Mouse (Mus musculus): ENCODE results near the gene Thap11. TPM values are rescaled to one million over a fixed set of nuclear protein-coding genes. Genes with fewer than 3 reads are reported as not detected.

Gene Thap11
- polyA plus RNA-seq, 1 experiment from 2014 or later: 51.7 TPM

- Histone ChIP-seq H3K4me3 (ENCODE audit: low read depth, low read length) (no peak overlapping the region), H3K4me2 (ENCODE audit: low read length) (no peak overlapping the region), H3K36me3 (ENCODE audit: control insufficient read depth, insufficient read depth, low read length) (peaks cover 13% of the 10 kb centered on the region), H3K27ac (ENCODE audit: low read depth, low read length) (no peak overlapping the region), H3K4me1 (ENCODE audit: control insufficient read depth, insufficient read depth, low read length) (no peaks in the 10 kb centered on the region), H3K9ac (ENCODE audit: low read length) (no peak overlapping the region), H3K27me3 (replicated peaks; ENCODE audit: control insufficient read depth, insufficient read depth, low read length) (no peaks in the 10 kb centered on the region), H3K9me3 (replicated peaks; ENCODE audit: control insufficient read depth, low read length) (no peaks in the 10 kb centered on the region)
- no peak for ATAC-seq
- DNase-seq (ENCODE audit: low spot score): no peak
- WGBS: 95% methylated on average over 5 of the region's 5 CpGs
Measured at GRCm38 (mm10) chr8:105839209-105839608, 15.7 kb upstream of the Thap11 start.

GRCm38 (mm10) chr8:105846678-105847077 is 8.3 kb upstream of the Thap11 start:
- no peaks in the 10 kb centered on the region for H3K9me3 ChIP-seq (replicated peaks; ENCODE audit: control insufficient read depth, low read length)
- DNase-seq (ENCODE audit: low spot score): no peak
- H3K9ac ChIP-seq (ENCODE audit: low read length): no peak overlapping the region
- ATAC-seq: no peak
- H3K4me3 ChIP-seq (ENCODE audit: low read depth, low read length): no peak overlapping the region
- H3K27me3 ChIP-seq (replicated peaks; ENCODE audit: control insufficient read depth, insufficient read depth, low read length): no peaks in the 10 kb centered on the region
- no peak overlapping the region for H3K4me2 ChIP-seq (ENCODE audit: low read length)
- H3K27ac ChIP-seq (ENCODE audit: low read depth, low read length): no peak overlapping the region
- H3K36me3 ChIP-seq (ENCODE audit: control insufficient read depth, insufficient read depth, low read length): peaks cover 67% of the 10 kb centered on the region
- peaks cover 6% of the 10 kb centered on the region for H3K4me1 ChIP-seq (ENCODE audit: control insufficient read depth, insufficient read depth, low read length)
- 92% methylated on average over 11 of the region's 11 CpGs for WGBS

- H3K4me3 ChIP-seq (ENCODE audit: low read depth, low read length): no peak overlapping the region
- no peak overlapping the region for H3K9ac ChIP-seq (ENCODE audit: low read length)
- DNase-seq (ENCODE audit: low spot score): no peak
- ATAC-seq: no peak
- H3K36me3 ChIP-seq (ENCODE audit: control insufficient read depth, insufficient read depth, low read length): peaks cover 46% of the 10 kb centered on the region
- H3K4me2 ChIP-seq (ENCODE audit: low read length): no peak overlapping the region
- H3K27ac ChIP-seq (ENCODE audit: low read depth, low read length): no peak overlapping the region
- peaks cover 6% of the 10 kb centered on the region for H3K4me1 ChIP-seq (ENCODE audit: control insufficient read depth, insufficient read depth, low read length)
- no peaks in the 10 kb centered on the region for H3K9me3 ChIP-seq (replicated peaks; ENCODE audit: control insufficient read depth, low read length)
- H3K27me3 ChIP-seq (replicated peaks; ENCODE audit: control insufficient read depth, insufficient read depth, low read length): no peaks in the 10 kb centered on the region
- 84% methylated on average over 4 of the region's 4 CpGs for WGBS
Measured at GRCm38 (mm10) chr8:105850014-105850413, 4.9 kb upstream of the Thap11 start.

DNA sequence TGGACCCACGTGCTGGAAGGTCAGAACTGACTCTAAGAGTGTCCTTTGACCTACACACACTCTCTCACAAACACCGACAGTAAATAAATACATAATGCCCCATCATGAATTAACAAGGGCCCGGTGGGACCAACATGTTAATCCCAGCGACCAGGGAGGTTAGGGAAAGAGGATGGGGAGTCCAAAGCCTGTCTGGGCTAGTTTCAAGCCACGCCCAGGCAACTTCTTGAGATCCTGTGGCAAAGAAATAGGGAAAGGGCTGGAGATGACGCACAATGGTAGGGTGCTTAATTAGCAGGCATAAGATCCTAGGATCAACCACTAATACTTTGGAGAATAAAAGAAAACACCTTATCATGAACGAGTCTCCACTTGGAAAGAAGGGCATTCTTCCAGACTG is 4.3 kb upstream of the Thap11 start:
- 0 out of 2 replicates have a peak overlapping the region, but pooled peaks have one; percentile 29 for H3K9ac ChIP-seq (ENCODE audit: low read length)
- H3K27ac ChIP-seq (ENCODE audit: low read depth, low read length): no peak overlapping the region
- peaks cover 6% of the 10 kb centered on the region for H3K4me1 ChIP-seq (ENCODE audit: control insufficient read depth, insufficient read depth, low read length)
- 75% methylated on average over 7 of the region's 7 CpGs for WGBS
- ATAC-seq (no peak), DNase-seq (ENCODE audit: low spot score) (no peak)
- no peaks in the 10 kb centered on the region for H3K27me3 ChIP-seq (replicated peaks; ENCODE audit: control insufficient read depth, insufficient read depth, low read length)
- peak overlapping the region; percentile 35 for H3K4me2 ChIP-seq (ENCODE audit: low read length)
- no peaks in the 10 kb centered on the region for H3K9me3 ChIP-seq (replicated peaks; ENCODE audit: control insufficient read depth, low read length)
- no peak overlapping the region for H3K4me3 ChIP-seq (ENCODE audit: low read depth, low read length)
- H3K36me3 ChIP-seq (ENCODE audit: control insufficient read depth, insufficient read depth, low read length): peaks cover 41% of the 10 kb centered on the region

- H3K4me2 ChIP-seq (ENCODE audit: low read length): peak overlapping the region; percentile 76
- peak; percentile 82 for ATAC-seq
Measured at GRCm38 (mm10) chr8:105851651-105852143, 3.2 kb upstream of the Thap11 start.

GRCm38 (mm10) chr8:105852146-105852729 is 2.7 kb upstream of the Thap11 start:
- 81% methylated on average over 12 of the region's 12 CpGs for WGBS
- H3K27me3 ChIP-seq (replicated peaks; ENCODE audit: control insufficient read depth, insufficient read depth, low read length): no peaks in the 10 kb centered on the region
- no peak overlapping the region for H3K27ac ChIP-seq (ENCODE audit: low read depth, low read length)
- H3K9me3 ChIP-seq (replicated peaks; ENCODE audit: control insufficient read depth, low read length): no peaks in the 10 kb centered on the region
- H3K9ac ChIP-seq (ENCODE audit: low read length): no peak overlapping the region
- peaks cover 18% of the 10 kb centered on the region for H3K4me1 ChIP-seq (ENCODE audit: control insufficient read depth, insufficient read depth, low read length)
- ATAC-seq (no peak), DNase-seq (ENCODE audit: low spot score) (no peak)
- H3K4me2 ChIP-seq (ENCODE audit: low read length): no peak overlapping the region
- peaks cover 24% of the 10 kb centered on the region for H3K36me3 ChIP-seq (ENCODE audit: control insufficient read depth, insufficient read depth, low read length)
- H3K4me3 ChIP-seq (ENCODE audit: low read depth, low read length): no peak overlapping the region

More at GRCm38 (mm10) chr8:105851651-105852143, 3.2 kb upstream of the Thap11 start:
- WGBS: under 1% methylated on average over 34 of the region's 34 CpGs
- H3K4me3 ChIP-seq (ENCODE audit: low read depth, low read length): peak overlapping the region; percentile 74
- no peaks in the 10 kb centered on the region for H3K9me3 ChIP-seq (replicated peaks; ENCODE audit: control insufficient read depth, low read length)
- peaks cover 30% of the 10 kb centered on the region for H3K36me3 ChIP-seq (ENCODE audit: control insufficient read depth, insufficient read depth, low read length)
- no peaks in the 10 kb centered on the region for H3K27me3 ChIP-seq (replicated peaks; ENCODE audit: control insufficient read depth, insufficient read depth, low read length)
- H3K9ac ChIP-seq (ENCODE audit: low read length): peak overlapping the region; percentile 82
- peak overlapping the region; percentile 72 for H3K27ac ChIP-seq (ENCODE audit: low read depth, low read length)
- peak; percentile 98 for DNase-seq (ENCODE audit: low spot score)
- H3K4me1 ChIP-seq (ENCODE audit: control insufficient read depth, insufficient read depth, low read length): peaks cover 13% of the 10 kb centered on the region

DNA sequence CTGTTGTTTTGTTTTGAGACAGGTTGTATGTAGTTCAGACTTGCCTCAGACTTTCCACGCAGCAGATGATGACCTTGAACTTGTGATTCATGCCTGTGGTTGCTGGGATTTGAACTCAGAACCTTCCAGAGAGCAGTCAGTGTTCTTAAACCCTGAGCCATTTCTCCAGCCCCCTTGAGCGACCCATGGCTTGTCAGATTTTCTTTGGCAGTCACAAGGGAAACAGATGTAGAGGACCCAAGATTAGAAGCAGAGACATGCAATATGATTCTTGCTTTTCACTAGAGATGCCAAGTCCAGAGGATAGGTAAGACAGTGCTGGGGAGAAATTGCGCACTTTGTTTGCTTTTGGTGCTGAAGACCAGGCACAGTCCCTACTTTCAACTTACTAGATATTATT is 1.8 kb upstream of the Thap11 start, which contains the start of gene Cenpt:
TSS of gene Cenpt (minus strand) at position 101 of the 400 bp plus-strand sequence.
- no peak within 1 kb of the TSS for H3K4me3 ChIP-seq (ENCODE audit: low read depth, low read length)
- no peaks in the 10 kb centered on the region for H3K27me3 ChIP-seq (replicated peaks; ENCODE audit: control insufficient read depth, insufficient read depth, low read length)
- H3K27ac ChIP-seq (ENCODE audit: low read depth, low read length): no peak within 1 kb of the TSS
- no peak within 1 kb of the TSS for H3K9ac ChIP-seq (ENCODE audit: low read length)
- ATAC-seq: no peak
- no peaks in the 10 kb centered on the region for H3K9me3 ChIP-seq (replicated peaks; ENCODE audit: control insufficient read depth, low read length)
- WGBS: 89% methylated on average over 3 of the region's 3 CpGs
- H3K36me3 ChIP-seq (ENCODE audit: control insufficient read depth, insufficient read depth, low read length): peaks cover 19% of the 10 kb centered on the region
- peaks cover 20% of the 10 kb centered on the region for H3K4me1 ChIP-seq (ENCODE audit: control insufficient read depth, insufficient read depth, low read length)
- no peak for DNase-seq (ENCODE audit: low spot score)
- no peak within 1 kb of the TSS for H3K4me2 ChIP-seq (ENCODE audit: low read length)

DNA sequence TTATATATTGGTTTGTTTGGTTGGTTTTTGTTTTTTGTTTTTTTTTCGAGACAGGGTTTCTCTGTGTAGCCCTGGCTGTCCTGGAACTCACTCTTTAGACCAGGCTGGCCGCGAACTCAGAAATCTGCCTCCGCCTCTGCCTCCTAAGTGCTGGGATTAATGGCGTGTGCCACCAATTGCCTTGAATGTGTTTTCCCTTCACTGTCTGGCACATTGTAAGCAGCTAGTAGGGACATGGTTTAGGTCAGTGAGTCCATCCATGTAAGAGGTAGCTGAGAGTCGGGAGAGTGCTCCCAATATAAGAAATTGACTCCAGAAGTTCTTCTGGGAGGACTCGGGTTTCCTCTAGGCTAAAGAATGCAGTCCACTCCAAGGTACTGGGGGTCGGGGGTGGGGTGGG is 629 bp upstream of the Thap11 start:
- Histone ChIP-seq H3K36me3 (ENCODE audit: control insufficient read depth, insufficient read depth, low read length) (peaks cover 12% of the 10 kb centered on the region), H3K9ac (ENCODE audit: low read length) (peak overlapping the region; percentile 81; the same call in 1 of the 2 replicates), H3K4me3 (ENCODE audit: low read depth, low read length) (peak overlapping the region; percentile 70), H3K9me3 (replicated peaks; ENCODE audit: control insufficient read depth, low read length) (no peaks in the 10 kb centered on the region), H3K27me3 (replicated peaks; ENCODE audit: control insufficient read depth, insufficient read depth, low read length) (no peaks in the 10 kb centered on the region), H3K4me2 (ENCODE audit: low read length) (peak overlapping the region; percentile 29), H3K4me1 (ENCODE audit: control insufficient read depth, insufficient read depth, low read length) (peaks cover 20% of the 10 kb centered on the region), H3K27ac (ENCODE audit: low read depth, low read length) (no peak overlapping the region)
- ATAC-seq: no peak
- DNase-seq (ENCODE audit: low spot score): no peak
- 31% methylated on average over 8 of the region's 8 CpGs for WGBS

Data from forebrain, embryonic 14.5 days (tissue).